Mouse (Mus musculus): Measurements from ENCODE around the gene Rbm28. TPM values are rescaled to one million over a fixed set of nuclear protein-coding genes. Genes with fewer than 3 reads are reported as not detected.

The Rbm28 gene
- polyA plus RNA-seq, 1 experiment from 2014 or later, result 52.3 TPM

GRCm38 (mm10) chr6:29156326-29156725 lies 8.5 kb downstream of the Rbm28 start:
- no peak overlapping the region for H3K27ac ChIP-seq
- H3K9ac ChIP-seq, result no peak overlapping the region
- no peak overlapping the region for H3K4me2 ChIP-seq (replicated peaks)
- no peaks in the 10 kb centered on the region for H3K9me3 ChIP-seq
- peaks cover 82% of the 10 kb centered on the region for H3K36me3 ChIP-seq
- no peaks in the 10 kb centered on the region for H3K4me1 ChIP-seq
- no peak overlapping the region for H3K4me3 ChIP-seq
- WGBS, result 91% methylated on average over 5 of the region's 5 CpGs
- H3K27me3 ChIP-seq, result no peaks in the 10 kb centered on the region
- ATAC-seq (ENCODE audit: low FRiP score, low read depth), result no peak

- Histone ChIP-seq H3K27ac (no peak overlapping the region), H3K4me2 (replicated peaks) (no peak overlapping the region), H3K9ac (no peak overlapping the region), H3K9me3 (no peaks in the 10 kb centered on the region), H3K4me1 (no peaks in the 10 kb centered on the region), H3K36me3 (peaks cover 68% of the 10 kb centered on the region), H3K27me3 (no peaks in the 10 kb centered on the region), H3K4me3 (no peak overlapping the region)
- WGBS, result 84% methylated on average over 1 of the region's 1 CpGs
- ATAC-seq (ENCODE audit: low FRiP score, low read depth), result no peak
Measured at GRCm38 (mm10) chr6:29150001-29150400, 14.8 kb downstream of the Rbm28 start.

GRCm38 (mm10) chr6:29147407-29148010 lies 17.3 kb downstream of the Rbm28 start:
- Histone ChIP-seq H3K27me3 (no peaks in the 10 kb centered on the region), H3K4me3 (no peak overlapping the region), H3K27ac (no peak overlapping the region), H3K4me1 (no peaks in the 10 kb centered on the region), H3K36me3 (peaks cover 53% of the 10 kb centered on the region), H3K4me2 (replicated peaks) (no peak overlapping the region), H3K9me3 (no peaks in the 10 kb centered on the region), H3K9ac (no peak overlapping the region)
- 79% methylated on average over 5 of the region's 5 CpGs for WGBS
- no peak for ATAC-seq (ENCODE audit: low FRiP score, low read depth)

DNA sequence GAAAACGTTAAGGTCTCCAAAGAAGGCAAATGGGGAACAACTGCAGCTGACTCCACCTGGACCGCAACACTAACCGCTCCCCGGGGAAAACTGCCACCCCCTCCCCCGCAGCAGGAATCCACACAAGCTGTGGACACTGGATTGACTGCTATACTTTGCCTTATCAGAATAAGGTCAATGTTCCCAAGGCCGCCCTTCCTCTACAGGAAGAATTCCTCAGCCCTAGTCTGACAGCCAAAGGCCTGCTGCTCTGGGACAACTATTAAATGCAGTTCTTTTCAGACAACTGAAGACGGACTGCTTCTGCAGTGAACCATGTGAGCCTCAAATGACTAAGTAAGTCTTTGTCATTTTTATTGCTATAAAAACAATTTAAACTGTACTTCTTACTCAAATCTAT lies 18.2 kb downstream of the Rbm28 start:
- Histone ChIP-seq H3K27me3 (no peaks in the 10 kb centered on the region), H3K9me3 (no peaks in the 10 kb centered on the region), H3K27ac (no peak overlapping the region), H3K9ac (no peak overlapping the region), H3K4me1 (no peaks in the 10 kb centered on the region), H3K4me3 (no peak overlapping the region), H3K36me3 (peaks cover 54% of the 10 kb centered on the region), H3K4me2 (replicated peaks) (no peak overlapping the region)
- no peak for ATAC-seq (ENCODE audit: low FRiP score, low read depth)
- 63% methylated on average over 7 of the region's 7 CpGs for WGBS

GRCm38 (mm10) chr6:29145456-29146307 lies 19.1 kb downstream of the Rbm28 start:
- peaks cover 51% of the 10 kb centered on the region for H3K36me3 ChIP-seq
- no peak overlapping the region for H3K4me2 ChIP-seq (replicated peaks)
- H3K4me1 ChIP-seq, result no peaks in the 10 kb centered on the region
- ATAC-seq (ENCODE audit: low FRiP score, low read depth), result no peak
- H3K4me3 ChIP-seq, result no peak overlapping the region
- H3K27me3 ChIP-seq, result no peaks in the 10 kb centered on the region
- no peak overlapping the region for H3K27ac ChIP-seq
- 68% methylated on average over 12 of the region's 12 CpGs for WGBS
- H3K9me3 ChIP-seq, result no peaks in the 10 kb centered on the region
- H3K9ac ChIP-seq, result no peak overlapping the region

GRCm38 (mm10) chr6:29144971-29145370 lies 19.8 kb downstream of the Rbm28 start:
- no peaks in the 10 kb centered on the region for H3K27me3 ChIP-seq
- no peaks in the 10 kb centered on the region for H3K9me3 ChIP-seq
- H3K27ac ChIP-seq, result no peak overlapping the region
- no peak overlapping the region for H3K9ac ChIP-seq
- no peak overlapping the region for H3K4me3 ChIP-seq
- no peaks in the 10 kb centered on the region for H3K4me1 ChIP-seq
- no peak overlapping the region for H3K4me2 ChIP-seq (replicated peaks)
- no peak for ATAC-seq (ENCODE audit: low FRiP score, low read depth)
- WGBS, result 85% methylated on average over 3 of the region's 3 CpGs
- peaks cover 51% of the 10 kb centered on the region for H3K36me3 ChIP-seq

GRCm38 (mm10) chr6:29143608-29144007 lies 21.2 kb downstream of the Rbm28 start:
- WGBS, result 40% methylated on average over 5 of the region's 5 CpGs
- no peak overlapping the region for H3K9ac ChIP-seq
- H3K27ac ChIP-seq, result no peak overlapping the region
- peaks cover 49% of the 10 kb centered on the region for H3K36me3 ChIP-seq
- no peaks in the 10 kb centered on the region for H3K4me1 ChIP-seq
- H3K27me3 ChIP-seq, result no peaks in the 10 kb centered on the region
- no peak overlapping the region for H3K4me3 ChIP-seq
- ATAC-seq (ENCODE audit: low FRiP score, low read depth), result no peak
- H3K4me2 ChIP-seq (replicated peaks), result no peak overlapping the region
- no peaks in the 10 kb centered on the region for H3K9me3 ChIP-seq

DNA sequence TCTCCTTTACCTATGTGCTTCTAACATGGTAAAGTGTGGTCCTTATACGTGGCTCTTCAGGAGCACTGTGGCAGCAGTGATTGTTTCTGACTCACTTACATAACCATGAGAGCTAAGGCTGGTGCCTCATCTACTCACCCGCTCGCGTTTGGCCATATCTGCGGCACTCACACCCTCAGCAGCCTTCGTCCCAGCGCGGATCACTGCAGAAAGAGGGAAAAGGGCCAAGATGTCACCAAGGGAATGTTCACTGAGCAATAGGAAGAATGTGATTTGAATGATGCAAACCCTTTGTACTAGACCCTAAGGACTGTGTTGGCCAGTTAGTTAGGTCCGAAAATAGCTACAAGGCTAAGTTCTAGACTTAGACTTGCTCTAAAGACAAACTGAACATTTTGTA lies 27.4 kb downstream of the Rbm28 start:
- H3K4me3 ChIP-seq, result no peak overlapping the region
- no peaks in the 10 kb centered on the region for H3K9me3 ChIP-seq
- peaks cover 85% of the 10 kb centered on the region for H3K36me3 ChIP-seq
- no peaks in the 10 kb centered on the region for H3K27me3 ChIP-seq
- no peak for ATAC-seq (ENCODE audit: low FRiP score, low read depth)
- no peaks in the 10 kb centered on the region for H3K4me1 ChIP-seq
- no peak overlapping the region for H3K9ac ChIP-seq
- no peak overlapping the region for H3K27ac ChIP-seq
- 93% methylated on average over 9 of the region's 9 CpGs for WGBS
- H3K4me2 ChIP-seq (replicated peaks), result no peak overlapping the region

- H3K27ac ChIP-seq, result no peak overlapping the region
- ATAC-seq (ENCODE audit: low FRiP score, low read depth), result no peak
- no peak overlapping the region for H3K4me2 ChIP-seq (replicated peaks)
- H3K4me3 ChIP-seq, result no peak overlapping the region
- H3K9ac ChIP-seq, result no peak overlapping the region
- H3K9me3 ChIP-seq, result no peaks in the 10 kb centered on the region
- H3K4me1 ChIP-seq, result no peaks in the 10 kb centered on the region
- H3K27me3 ChIP-seq, result no peaks in the 10 kb centered on the region
- H3K36me3 ChIP-seq, result peaks cover 94% of the 10 kb centered on the region
- WGBS, result 94% methylated on average over 9 of the region's 9 CpGs
Measured at GRCm38 (mm10) chr6:29133100-29133499, 31.7 kb downstream of the Rbm28 start.

DNA sequence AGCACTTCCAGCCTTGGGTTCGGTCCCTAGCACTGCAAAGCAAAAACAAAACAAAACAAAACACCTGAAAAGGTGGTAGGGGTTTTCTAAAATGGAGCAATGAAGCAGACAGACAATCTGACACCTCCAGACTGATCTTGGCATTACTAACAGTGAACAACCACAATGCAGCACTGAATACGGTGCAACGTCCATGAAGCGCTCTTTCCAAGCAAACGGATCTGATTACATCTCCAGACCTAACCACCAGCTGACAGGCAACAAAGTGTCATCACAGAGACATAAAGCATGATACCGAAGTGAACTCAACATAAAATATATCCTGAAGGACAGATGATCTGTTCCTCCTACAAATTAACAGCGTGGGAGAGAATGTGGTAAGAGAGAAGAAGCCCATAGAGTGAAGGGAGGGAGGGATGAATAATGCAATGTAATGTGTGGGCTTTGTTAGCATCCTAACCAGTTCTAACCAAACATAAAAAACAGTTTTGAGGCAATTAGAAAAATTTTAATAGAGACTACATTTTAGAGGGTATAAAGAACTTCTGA lies 37.9 kb downstream of the Rbm28 start:
- no peak overlapping the region for H3K27ac ChIP-seq
- no peaks in the 10 kb centered on the region for H3K4me1 ChIP-seq
- 94% methylated on average over 7 of the region's 7 CpGs for WGBS
- no peak overlapping the region for H3K4me2 ChIP-seq (replicated peaks)
- H3K4me3 ChIP-seq, result no peak overlapping the region
- peaks cover 91% of the 10 kb centered on the region for H3K36me3 ChIP-seq
- no peak overlapping the region for H3K9ac ChIP-seq
- no peak for ATAC-seq (ENCODE audit: low FRiP score, low read depth)
- no peaks in the 10 kb centered on the region for H3K27me3 ChIP-seq
- no peaks in the 10 kb centered on the region for H3K9me3 ChIP-seq

GRCm38 (mm10) chr6:29119990-29120389 lies 44.8 kb downstream of the Rbm28 start:
- peaks cover 10% of the 10 kb centered on the region; the same call in 1 of the 2 replicates for H3K4me1 ChIP-seq
- H3K36me3 ChIP-seq, result peaks cover 24% of the 10 kb centered on the region
- no peak overlapping the region for H3K27ac ChIP-seq
- H3K4me2 ChIP-seq (replicated peaks), result no peak overlapping the region
- H3K4me3 ChIP-seq, result no peak overlapping the region
- no peaks in the 10 kb centered on the region for H3K9me3 ChIP-seq
- ATAC-seq (ENCODE audit: low FRiP score, low read depth), result no peak
- no peaks in the 10 kb centered on the region for H3K27me3 ChIP-seq
- no peak overlapping the region for H3K9ac ChIP-seq
- WGBS, result 91% methylated on average over 13 of the region's 13 CpGs

DNA sequence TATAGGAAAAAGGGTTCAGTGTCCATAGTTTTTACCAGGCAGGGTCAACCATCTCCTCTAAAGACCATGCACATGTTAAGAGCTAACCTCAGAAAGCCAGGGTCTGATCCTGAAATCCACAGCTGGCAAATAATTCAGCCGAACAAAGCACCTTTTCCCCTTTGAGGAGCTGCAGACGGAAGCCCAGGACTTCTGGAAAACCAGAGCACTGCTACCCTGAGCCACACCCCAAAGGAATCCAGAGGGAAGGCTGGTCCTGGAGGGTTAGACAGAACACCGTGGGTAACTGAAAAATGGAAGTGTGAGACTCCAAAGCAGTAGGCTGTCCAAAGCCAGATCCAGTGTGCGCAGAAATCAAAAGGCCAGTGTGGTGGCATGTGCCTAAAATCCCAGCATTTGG lies 45.8 kb downstream of the Rbm28 start:
- no peak overlapping the region for H3K4me3 ChIP-seq
- no peak for ATAC-seq (ENCODE audit: low FRiP score, low read depth)
- no peak overlapping the region for H3K4me2 ChIP-seq (replicated peaks)
- H3K9ac ChIP-seq, result no peak overlapping the region
- no peaks in the 10 kb centered on the region for H3K27me3 ChIP-seq
- peaks cover 16% of the 10 kb centered on the region for H3K36me3 ChIP-seq
- peaks cover 10% of the 10 kb centered on the region; the same call in 1 of the 2 replicates for H3K4me1 ChIP-seq
- no peaks in the 10 kb centered on the region for H3K9me3 ChIP-seq
- WGBS, result 52% methylated on average over 4 of the region's 4 CpGs
- H3K27ac ChIP-seq, result no peak overlapping the region

All from limb, embryonic 13.5 days (tissue).